Mouse (Mus musculus) MEL (cell line): ENCODE results near the gene Atrn. TPM values are rescaled to one million over a fixed set of nuclear protein-coding genes. Genes with fewer than 3 reads are reported as not detected.

Experiments
- DNase-seq: peaks from one replicate; pipeline ENCODE4 v3.0.0; 2011; ENCODE audit warnings: low read depth, low spot score
- H3K27ac ChIP-seq: 2 replicates; pipeline ENCODE4 v1.5.1; 2012; ENCODE audit warnings: low read depth, mild to moderate bottlenecking, control low read depth, low read length, moderate library complexity; ENCODE audit not compliant: control insufficient read depth
- H3K27me3 ChIP-seq, 2 experiments: fragments of 150-350 bp in 1 of 2; sonication (generic) in 1 of 2; 2 replicates each; pipeline ENCODE4 v1.6.1; 2012; ENCODE audit warnings: low read length in 2 of 2, mild to moderate bottlenecking in 2 of 2, improper control_type of control experiment in 1 of 2, moderate library complexity in 1 of 2; ENCODE audit not compliant: insufficient read depth in 2 of 2, control insufficient read depth in 1 of 2
- H3K36me3 ChIP-seq, 2 experiments: 2 replicates each; pipeline ENCODE4 v1.6.1; 2012 to 2014; ENCODE audit warnings: low read length in 2 of 2, improper control_type of control experiment in 1 of 2, inconsistent platforms in 1 of 2, mild to moderate bottlenecking in 1 of 2; ENCODE audit not compliant: insufficient read depth in 2 of 2, control insufficient read depth in 1 of 2
- H3K4me1 ChIP-seq, 2 experiments: fragments of 150-350 bp in 1 of 2; sonication (generic) in 1 of 2; 2 replicates each; pipeline ENCODE4 v1.6.1; 2012; ENCODE audit warnings: low read length in 2 of 2, improper control_type of control experiment in 1 of 2, mild to moderate bottlenecking in 1 of 2; ENCODE audit not compliant: insufficient read depth in 2 of 2, control insufficient read depth in 1 of 2
- H3K4me3 ChIP-seq, 2 experiments: fragments of 150-350 bp in 1 of 2; sonication (generic) in 1 of 2; 2 replicates each; pipeline ENCODE4 v1.5.1; 2012; ENCODE audit warnings: low read depth in 2 of 2, low read length in 2 of 2, mild to moderate bottlenecking in 2 of 2, moderate library complexity in 2 of 2, control low read depth in 1 of 2, improper control_type of control experiment in 1 of 2; ENCODE audit not compliant: control insufficient read depth in 1 of 2, insufficient read depth in 1 of 2
- H3K79me2 ChIP-seq: 2 replicates; pipeline ENCODE4 v1.6.1; 2012; ENCODE audit warnings: mild to moderate bottlenecking, low read length, moderate library complexity; ENCODE audit not compliant: control insufficient read depth, poor library complexity, insufficient read depth
- H3K9ac ChIP-seq: 2 replicates; pipeline ENCODE4 v1.6.1; 2012; ENCODE audit warnings: low read depth, mild to moderate bottlenecking, control low read depth, low read length, moderate library complexity; ENCODE audit not compliant: control insufficient read depth, poor library complexity, severe bottlenecking
- H3K9me3 ChIP-seq: fragments of 150-350 bp; sonication (generic); replicated peaks from 2 replicates; pipeline ENCODE4 v1.6.1; 2012; ENCODE audit warnings: mild to moderate bottlenecking, low read length, improper control_type of control experiment, moderate library complexity; ENCODE audit not compliant: insufficient read depth
- BHLHE40 ChIP-seq: IDR thresholded peaks from 2 replicates; pipeline ENCODE4 v1.6.1; 2012; ENCODE audit warnings: low read depth, mild to moderate bottlenecking, inconsistent platforms, low read length, improper control_type of control experiment, borderline replicate concordance
- CHD1 ChIP-seq: IDR thresholded peaks from 2 replicates; pipeline ENCODE4 v1.6.1; 2012; ENCODE audit warnings: low read depth, mild to moderate bottlenecking, inconsistent platforms, low read length, improper control_type of control experiment
- E2F4 ChIP-seq: IDR thresholded peaks from 2 replicates; pipeline ENCODE4 v1.6.1; 2011; ENCODE audit warnings: low read depth, low read length, improper control_type of control experiment, borderline replicate concordance
- ELF1 ChIP-seq: IDR thresholded peaks from 2 replicates; pipeline ENCODE4 v1.6.1; 2014; ENCODE audit warnings: low read depth, mild to moderate bottlenecking, inconsistent platforms, low read length, improper control_type of control experiment, moderate library complexity
- GATA1 ChIP-seq: IDR thresholded peaks from 2 replicates; pipeline ENCODE4 v1.6.1; 2011; ENCODE audit warnings: low read depth, low read length, improper control_type of control experiment
- JUND ChIP-seq: IDR thresholded peaks from 2 replicates; pipeline ENCODE4 v1.6.1; 2011; ENCODE audit warnings: low read depth, mild to moderate bottlenecking, improper control_type of control experiment, low read length
- MAFK ChIP-seq: IDR thresholded peaks from 2 replicates; pipeline ENCODE4 v1.6.1; 2011; ENCODE audit warnings: low read depth, mild to moderate bottlenecking, low read length, improper control_type of control experiment, borderline replicate concordance
- MAX ChIP-seq: IDR thresholded peaks from 2 replicates; pipeline ENCODE4 v1.6.1; 2011; ENCODE audit warnings: low read length, improper control_type of control experiment
- MAZ ChIP-seq: IDR thresholded peaks from 2 replicates; pipeline ENCODE4 v1.6.1; 2012; ENCODE audit warnings: low read depth, mild to moderate bottlenecking, inconsistent platforms, low read length, improper control_type of control experiment
- MEF2A ChIP-seq: IDR thresholded peaks from 2 replicates; pipeline ENCODE4 v1.6.1; 2014; ENCODE audit warnings: low read depth, mild to moderate bottlenecking, inconsistent platforms, low read length, improper control_type of control experiment; ENCODE audit not compliant: poor library complexity, insufficient replicate concordance, severe bottlenecking; ENCODE audit errors: extremely low read depth
- MYC ChIP-seq: IDR thresholded peaks from 2 replicates; pipeline ENCODE4 v1.6.1; 2011; ENCODE audit warnings: low read depth, mild to moderate bottlenecking, low read length, improper control_type of control experiment, moderate library complexity
- NELFE ChIP-seq: IDR thresholded peaks from 2 replicates; pipeline ENCODE4 v1.6.1; 2011; ENCODE audit warnings: low read depth, low read length, improper control_type of control experiment
- NRF1 ChIP-seq: IDR thresholded peaks from 2 replicates; pipeline ENCODE4 v1.6.1; 2014; ENCODE audit warnings: low read depth, mild to moderate bottlenecking, inconsistent platforms, low read length, improper control_type of control experiment, moderate library complexity; ENCODE audit not compliant: poor library complexity, insufficient read depth, severe bottlenecking
- POLR2A ChIP-seq, 2 experiments: IDR thresholded peaks; 2 replicates each; pipeline ENCODE4 v1.6.1; 2011 to 2012; ENCODE audit warnings: low read length in 2 of 2, mild to moderate bottlenecking in 2 of 2, control low read depth in 1 of 2, improper control_type of control experiment in 1 of 2, low read depth in 1 of 2, moderate library complexity in 1 of 2; ENCODE audit not compliant: control insufficient read depth in 1 of 2, insufficient read depth in 1 of 2, poor library complexity in 1 of 2
- RCOR1 ChIP-seq: IDR thresholded peaks from 2 replicates; pipeline ENCODE4 v1.6.1; 2012; ENCODE audit warnings: low read depth, mild to moderate bottlenecking, inconsistent platforms, low read length, improper control_type of control experiment
- SMC3 ChIP-seq: IDR thresholded peaks from 2 replicates; pipeline ENCODE4 v1.6.1; 2011; ENCODE audit warnings: low read depth, low read length, improper control_type of control experiment
- TCF12 ChIP-seq: IDR thresholded peaks from 2 replicates; pipeline ENCODE4 v1.6.1; 2014; ENCODE audit warnings: low read depth, mild to moderate bottlenecking, inconsistent platforms, low read length, improper control_type of control experiment, moderate library complexity
- USF1 ChIP-seq: IDR thresholded peaks from 2 replicates; pipeline ENCODE4 v1.6.1; 2014; ENCODE audit warnings: low read depth, mild to moderate bottlenecking, inconsistent platforms, low read length, improper control_type of control experiment, moderate library complexity
- USF2 ChIP-seq, 2 experiments: IDR thresholded peaks; 2 replicates each; pipeline ENCODE4 v1.6.1; 2011 to 2012; ENCODE audit warnings: improper control_type of control experiment in 2 of 2, low read length in 2 of 2, borderline replicate concordance in 1 of 2, inconsistent platforms in 1 of 2, low read depth in 1 of 2, mild to moderate bottlenecking in 1 of 2; ENCODE audit not compliant: insufficient read depth in 1 of 2
- ZNF384 ChIP-seq: IDR thresholded peaks from 2 replicates; pipeline ENCODE4 v1.6.1; 2012; ENCODE audit warnings: low read depth, mild to moderate bottlenecking, inconsistent platforms, low read length, improper control_type of control experiment
- polyA plus RNA-seq, 2 experiments: library from polyadenylated mRNA; stranded (reverse) in 1 of 2; unstranded in 1 of 2; fragments of >175 nt in 1 of 2; fragments of >200 nt in 1 of 2; gene quantifications; 2 replicates each; pipeline versions ENCODE4 v1.2.1 to v1.2.4; 2012; ENCODE audit warnings: low replicate concordance in 2 of 2, low read depth in 1 of 2; ENCODE audit not compliant: insufficient read length in 2 of 2, insufficient read depth in 1 of 2, missing spikeins in 1 of 2
- total RNA-seq: library from RNA; depleted of rRNA; stranded (reverse); fragments of 300-350 nt; gene quantifications from 2 replicates; pipeline ENCODE4 v1.2.3, GENCODE M21; 2012

The Atrn gene
- total and polyA plus RNA-seq, 3 experiments: 6.3 to 28.2 (median 9.2) TPM

GRCm38 (mm10) chr2:131025230-131025629, 118.9 kb downstream of the Atrn start:
- no peaks in the 10 kb centered on the region for H3K9me3 ChIP-seq
- no peaks in the 10 kb centered on the region for H3K4me1 ChIP-seq
- no peaks in the 10 kb centered on the region for H3K27me3 ChIP-seq
- H3K4me3 ChIP-seq: no peak overlapping the region
- no peaks in the 10 kb centered on the region; a peak in 1 of 4 replicates for H3K36me3 ChIP-seq
- H3K27ac ChIP-seq: no peak overlapping the region
- H3K9ac ChIP-seq: no peak overlapping the region
- no peaks in the 10 kb centered on the region for H3K79me2 ChIP-seq
- no peak for TF ChIP-seq BHLHE40
- TF ChIP-seq MEF2A: no peak
- TF ChIP-seq NELFE: no peak
- TF ChIP-seq MAFK: no peak
- TF ChIP-seq ELF1: no peak
- no peak for TF ChIP-seq MYC
- no peak for TF ChIP-seq CHD1
- no peak for TF ChIP-seq MAX
- no peak for TF ChIP-seq USF2 (IDR thresholded peaks at IDR 0.05; ENCODE audit: borderline replicate concordance in 1 of 2, insufficient read depth in 1 of 2, low read depth in 1 of 2, low read length in 2 of 2)
- TF ChIP-seq RCOR1: no peak
- no peak for TF ChIP-seq ZNF384
- TF ChIP-seq USF1: no peak
- no peak for TF ChIP-seq SMC3
- no peak for TF ChIP-seq POLR2A (IDR thresholded peaks at IDR 0.05; ENCODE audit: control insufficient read depth in 1 of 2, insufficient read depth in 1 of 2, low read depth in 1 of 2, low read length in 2 of 2, poor library complexity in 1 of 2)
- TF ChIP-seq MAZ: no peak
- no peak for TF ChIP-seq TCF12
- TF ChIP-seq GATA1: no peak
- TF ChIP-seq JUND: no peak
- no peak for TF ChIP-seq E2F4
- no peak for TF ChIP-seq NRF1
- DNase-seq: no peak

GRCm38 (mm10) chr2:131026941-131027340, 120.6 kb downstream of the Atrn start:
- no peaks in the 10 kb centered on the region for H3K79me2 ChIP-seq
- H3K9ac ChIP-seq: no peak overlapping the region
- H3K9me3 ChIP-seq: no peaks in the 10 kb centered on the region
- DNase-seq: no peak
- no peak overlapping the region for H3K4me3 ChIP-seq
- H3K4me1 ChIP-seq: 0 out of 4 replicates have a peak, but pooled peaks cover 0 to 3% of the 10 kb centered on the region in 2 experiments
- no peaks in the 10 kb centered on the region; a peak in 2 of 4 replicates for H3K36me3 ChIP-seq
- TF ChIP-seq MYC: no peak
- TF ChIP-seq MAX: no peak
- H3K27ac ChIP-seq: no peak overlapping the region
- H3K27me3 ChIP-seq: no peaks in the 10 kb centered on the region
